Mouse (Mus musculus) ES-Bruce4 (cell line): Measurements from ENCODE around the gene Msl3l2.

Experiments
- CTCF ChIP-seq: IDR thresholded peaks from one replicate; pipeline ENCODE4 v1.8.1; 2011; ENCODE audit warnings: low read depth, low read length
- POLR2A ChIP-seq: IDR thresholded peaks from one replicate; pipeline ENCODE4 v1.8.1; 2011; ENCODE audit warnings: low read length; ENCODE audit not compliant: insufficient read depth

- TF ChIP-seq POLR2A (no peak), CTCF (no peak)
Observed at GRCm38 (mm10) chr10:56089714-56090113, 17.0 kb upstream of the Msl3l2 start.
